Mouse (Mus musculus): Measurements from ENCODE around the gene Sec16a. TPM values are rescaled to one million over a fixed set of nuclear protein-coding genes. Genes with fewer than 3 reads are reported as not detected.
"Not testable (repeated sequence)": the region's sequence is repeated elsewhere in the genome, so short reads cannot be mapped to it uniquely, and the experiment has no call there.

Sec16a gene
- polyA plus RNA-seq, 1 experiment, result 41.7 TPM

- peak; percentile 78 for DNase-seq (ENCODE audit: low spot score)
Measured at GRCm38 (mm10) chr2:26389154-26389690, 55.8 kb downstream of the Sec16a start, which contains the start of the genes Entr1 and Pmpca. Gene Entr1 (minus strand): TSS chr2:26389316. Gene Pmpca (plus strand): TSS chr2:26389339.

GRCm38 (mm10) chr2:26388682-26389153 is 56.3 kb downstream of the Sec16a start:
- DNase-seq (ENCODE audit: low spot score), result no peak

GRCm38 (mm10) chr2:26387713-26388112 is 57.3 kb downstream of the Sec16a start:
- no peak for DNase-seq (ENCODE audit: low spot score)

GRCm38 (mm10) chr2:26380871-26381270 is 64.1 kb downstream of the Sec16a start:
- not testable (repeated sequence) for DNase-seq (ENCODE audit: low spot score)

DNA sequence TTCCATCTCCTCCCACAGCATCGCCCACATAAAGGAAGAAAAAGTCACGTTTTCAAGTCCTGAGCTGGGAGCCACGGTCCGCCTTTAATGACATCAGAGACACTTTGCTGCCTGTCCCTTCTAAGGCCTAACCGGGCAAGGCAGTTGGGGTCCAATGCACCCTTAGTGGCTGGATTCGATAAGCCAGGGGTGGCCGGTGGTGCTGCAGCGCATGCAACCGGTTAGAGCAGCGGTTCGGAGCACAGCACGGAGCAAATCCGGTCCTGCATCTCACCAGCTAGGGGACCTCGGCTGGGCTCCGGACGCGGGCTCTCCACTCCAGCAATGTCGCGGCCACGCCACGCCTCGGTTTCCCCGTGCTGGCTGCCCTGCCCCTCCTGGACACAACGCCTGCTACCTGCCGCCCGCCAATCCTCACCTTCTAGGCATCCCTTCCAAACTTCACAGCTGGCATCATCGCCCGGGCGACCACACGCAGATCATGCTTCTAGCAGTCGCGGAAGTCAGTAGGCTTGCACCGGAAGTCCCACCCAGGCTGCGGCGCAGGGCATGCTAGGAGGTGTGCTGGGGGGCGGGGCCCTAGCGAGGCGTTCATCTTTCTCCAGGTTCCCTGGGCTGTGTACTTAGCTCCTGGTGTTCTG is 64.8 kb downstream of the Sec16a start, which contains the start of gene Snapc4:
Gene Snapc4, minus strand, starts transcription at position 523 of the 641 bp plus-strand sequence.
- peak; percentile 61 for DNase-seq (ENCODE audit: low spot score)

DNA sequence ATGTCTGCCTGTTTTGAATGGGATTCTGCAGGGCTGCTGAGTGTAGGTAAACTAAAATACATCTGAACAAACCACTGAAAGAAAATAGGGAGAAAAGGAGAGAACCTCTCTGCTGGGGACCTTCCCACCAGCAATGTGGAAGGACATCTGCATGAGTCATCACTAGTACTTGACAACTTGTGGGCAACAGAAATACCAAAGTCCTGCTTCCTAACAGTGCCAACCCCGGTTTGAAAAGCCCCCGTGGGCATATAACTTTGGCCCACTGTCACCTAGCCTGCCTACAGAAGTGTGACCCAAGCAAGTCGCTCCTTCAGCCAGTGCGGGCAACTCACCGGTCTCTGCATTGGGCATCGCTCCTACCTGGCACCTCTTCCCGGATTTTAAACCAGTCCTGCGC is 72.6 kb downstream of the Sec16a start:
- no peak for DNase-seq (ENCODE audit: low spot score)

GRCm38 (mm10) chr2:26368572-26368971 is 76.4 kb downstream of the Sec16a start:
- DNase-seq (ENCODE audit: low spot score), result no peak

GRCm38 (mm10) chr2:26367911-26368310 is 77.1 kb downstream of the Sec16a start:
- no peak for DNase-seq (ENCODE audit: low spot score)

DNA sequence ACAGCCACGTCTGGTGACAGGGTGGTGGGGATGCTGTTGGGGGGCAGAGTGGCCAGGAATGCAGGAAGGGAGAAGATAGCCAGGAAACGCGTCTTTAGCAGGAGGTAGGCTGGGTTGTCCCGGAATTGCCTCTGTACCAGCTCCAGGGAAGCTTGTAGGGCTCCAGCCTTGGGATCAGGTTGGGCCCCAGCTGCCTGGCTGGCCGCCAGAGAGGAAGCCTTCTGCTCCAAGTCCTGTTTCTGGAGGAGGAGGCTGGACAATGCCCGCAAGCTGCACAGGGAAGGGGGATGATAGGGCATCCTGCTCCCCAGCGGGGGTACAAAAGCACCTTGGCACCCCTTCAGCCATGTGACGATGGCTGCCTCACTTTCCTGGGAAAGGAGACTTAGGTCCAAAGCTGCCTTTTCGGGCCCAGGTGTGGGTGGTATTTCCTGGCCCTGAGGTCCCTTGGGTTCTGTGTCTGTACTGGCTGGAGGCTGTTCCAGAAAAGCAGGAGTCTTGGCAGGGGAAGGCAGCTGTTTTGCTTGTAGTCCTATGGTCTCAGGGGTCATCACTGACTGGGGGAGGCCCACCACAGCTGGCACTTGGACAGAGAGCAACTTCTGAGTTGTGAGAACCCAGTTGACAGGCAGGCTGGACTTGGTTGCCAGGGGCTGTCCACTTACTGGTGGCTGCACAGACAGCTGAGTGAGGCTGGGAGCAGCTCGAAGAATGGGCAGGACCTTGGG is 80.1 kb downstream of the Sec16a start:
- no peak for DNase-seq (ENCODE audit: low spot score)

GRCm38 (mm10) chr2:26363481-26363880 is 81.5 kb downstream of the Sec16a start:
- DNase-seq (ENCODE audit: low spot score), result no peak

DNA sequence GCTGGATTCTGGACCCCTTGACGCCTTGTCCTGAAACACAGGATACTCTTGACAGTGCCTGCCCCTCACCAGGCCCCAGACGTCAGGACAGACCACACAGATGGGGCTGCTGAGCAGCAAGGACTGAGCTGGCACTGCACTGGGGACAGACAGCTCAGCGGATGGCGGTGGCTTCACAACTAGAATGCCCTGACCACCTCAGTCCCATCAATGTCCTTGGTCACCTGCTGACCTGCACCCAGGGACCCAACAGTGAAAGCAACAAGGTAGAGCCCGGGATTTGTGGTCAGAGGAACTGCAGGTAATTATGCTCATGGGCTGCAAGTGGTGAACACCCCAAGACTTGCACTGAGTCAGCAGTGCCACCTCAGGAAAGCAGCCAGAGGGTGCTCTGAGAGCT is 82.0 kb downstream of the Sec16a start:
- no peak for DNase-seq (ENCODE audit: low spot score)

- no peak for DNase-seq (ENCODE audit: low spot score)
Measured at GRCm38 (mm10) chr2:26360772-26361171, 84.2 kb downstream of the Sec16a start, which contains the start of gene Card9. Gene Card9 (minus strand): TSS chr2:26360918.

- DNase-seq (ENCODE audit: low spot score), result no peak
Measured at GRCm38 (mm10) chr2:26359983-26360382, 85.0 kb downstream of the Sec16a start.

Other genes with a start within 250 kb of the Sec16a start
- 0.03 TPM in 1 of 2 replicates, not detected in the other for gene Lhx3, start 236.9 kb downstream of the Sec16a start, polyA plus RNA-seq (2012; rRNA removed)
- gene Qsox2, start 207.7 kb downstream of the Sec16a start, polyA plus RNA-seq (2012; rRNA removed), result 19.1 and 20.6 TPM in 2 replicates
- 1.0 and 1.3 TPM in 2 replicates for gene Ccdc187, start 150.7 kb downstream of the Sec16a start, polyA plus RNA-seq (2012; rRNA removed)
- 17.1 and 20.7 TPM in 2 replicates for gene Gpsm1, start 129.7 kb downstream of the Sec16a start, polyA plus RNA-seq (2012; rRNA removed)
- 18.0 and 18.9 TPM in 2 replicates for gene Dnlz, start 93.1 kb downstream of the Sec16a start, polyA plus RNA-seq (2012; rRNA removed)
- gene Card9, start 84.3 kb downstream of the Sec16a start, polyA plus RNA-seq (2012; rRNA removed), result 4.9 TPM in 2 replicates
- 30.7 and 32.0 TPM in 2 replicates for gene Snapc4, start 64.6 kb downstream of the Sec16a start, polyA plus RNA-seq (2012; rRNA removed)
- 115 and 140 TPM in 2 replicates for gene Entr1, start 55.9 kb downstream of the Sec16a start, polyA plus RNA-seq (2012; rRNA removed)
- gene Pmpca, start 55.9 kb downstream of the Sec16a start, polyA plus RNA-seq (2012; rRNA removed), result 57.3 and 69.9 TPM in 2 replicates
- gene Inpp5e, start 36.0 kb downstream of the Sec16a start, polyA plus RNA-seq (2012; rRNA removed), result 22.2 and 28.0 TPM in 2 replicates
- gene Notch1, start 71.4 kb upstream of the Sec16a start, polyA plus RNA-seq (2012; rRNA removed), result 21.4 and 33.4 TPM in 2 replicates
- gene Egfl7, start 134.8 kb upstream of the Sec16a start, polyA plus RNA-seq (2012; rRNA removed), result 155 and 208 TPM in 2 replicates
- gene Gm20532, start 141.4 kb upstream of the Sec16a start, polyA plus RNA-seq (2012; rRNA removed), result not detected in 2 replicates
- gene Agpat2, start 159.2 kb upstream of the Sec16a start, polyA plus RNA-seq (2012; rRNA removed), result 48.3 and 63.6 TPM in 2 replicates
- 11.5 and 12.5 TPM in 2 replicates for gene Fam69b, start 183.2 kb upstream of the Sec16a start, polyA plus RNA-seq (2012; rRNA removed)
- gene Lcn4, start 226.1 kb upstream of the Sec16a start, polyA plus RNA-seq (2012; rRNA removed), result not detected in 2 replicates

All from urinary bladder, adult 2 months (tissue).